Mouse (Mus musculus): ENCODE measurements at regions not wholly inside any gene's neighbourhood (a gene's known extent, or its start where the extent isn't known, plus 50 kb on each side); places are given as distances from the start of the nearest gene placed in this dataset.

GRCm38 (mm10) chr9:52234775-52235174 lies 66.4 kb upstream of the Zc3h12c start:
- no peak for TF ChIP-seq EP300 (IDR thresholded peaks at IDR 0.05; ENCODE audit: low read depth)
- no peak for TF ChIP-seq CTCF (IDR thresholded peaks at IDR 0.05; ENCODE audit: low read depth)
